Mouse (Mus musculus) myocyte (in vitro differentiated cells): ENCODE measurements at regions not wholly inside any gene's neighbourhood (a gene's known extent, or its start where the extent isn't known, plus 50 kb on each side); places are given as distances from the start of the nearest gene placed in this dataset.

Experiments
- H3K27me3 ChIP-seq: one replicate; pipeline ENCODE4 v1.6.1; 2011; ENCODE audit not compliant: control insufficient read depth, insufficient read depth, insufficient read length
- H3K36me3 ChIP-seq: one replicate; pipeline ENCODE4 v1.6.1; 2011; ENCODE audit not compliant: control insufficient read depth, insufficient read depth
- H3K4me2 ChIP-seq: one replicate; pipeline ENCODE4 v1.6.1; 2011; ENCODE audit warnings: low read depth, control low read depth
- H3K4me3 ChIP-seq: one replicate; pipeline ENCODE4 v1.5.1; 2011; ENCODE audit warnings: mild to moderate bottlenecking, control low read depth, moderate library complexity
- H3K79me2 ChIP-seq: one replicate; pipeline ENCODE4 v1.6.1; 2011; ENCODE audit not compliant: control insufficient read depth, insufficient read depth
- H3ac ChIP-seq: one replicate; pipeline ENCODE4 v1.6.1; 2011; ENCODE audit not compliant: control insufficient read depth, insufficient read length
- CEBPB ChIP-seq: IDR thresholded peaks from 2 replicates; pipeline ENCODE4 v1.6.1; 2011; ENCODE audit warnings: mild to moderate bottlenecking, moderate library complexity; ENCODE audit not compliant: poor library complexity, insufficient read depth, severe bottlenecking
- E2F4 ChIP-seq: IDR thresholded peaks from one replicate; pipeline ENCODE4 v1.6.1; 2011; ENCODE audit warnings: mild to moderate bottlenecking, control low read depth, moderate library complexity; ENCODE audit not compliant: insufficient read depth
- MAX ChIP-seq: IDR thresholded peaks from one replicate; pipeline ENCODE4 v1.6.1; 2011; ENCODE audit warnings: low read depth, mild to moderate bottlenecking, control low read depth
- MYOD1 ChIP-seq, 3 experiments: IDR thresholded peaks; one replicate each; pipeline ENCODE4 v1.6.1; 2011; ENCODE audit warnings: control low read depth in 2 of 3, low read depth in 2 of 3, mild to moderate bottlenecking in 2 of 3, moderate library complexity in 1 of 3; ENCODE audit not compliant: insufficient read length in 2 of 3, control insufficient read depth in 1 of 3
- MYOG ChIP-seq, 3 experiments: IDR thresholded peaks; one replicate each; pipeline ENCODE4 v1.6.1; 2011; ENCODE audit warnings: control low read depth in 2 of 3, low read depth in 2 of 3, mild to moderate bottlenecking in 2 of 3; ENCODE audit not compliant: insufficient read length in 2 of 3, control insufficient read depth in 1 of 3, insufficient read depth in 1 of 3
- POLR2A ChIP-seq: IDR thresholded peaks from one replicate; pipeline ENCODE4 v1.6.1; 2011; ENCODE audit warnings: low read depth, mild to moderate bottlenecking, control low read depth, moderate library complexity; ENCODE audit not compliant: insufficient read length
- POLR2AphosphoS2 ChIP-seq: IDR thresholded peaks from one replicate; pipeline ENCODE4 v1.6.1; 2011; ENCODE audit warnings: low read depth, control low read depth; ENCODE audit not compliant: insufficient read length
- REST ChIP-seq: IDR thresholded peaks from one replicate; pipeline ENCODE4 v1.6.1; 2011; ENCODE audit warnings: mild to moderate bottlenecking, control low read depth, moderate library complexity; ENCODE audit not compliant: insufficient read depth, insufficient read length
- SRF ChIP-seq: IDR thresholded peaks from one replicate; pipeline ENCODE4 v1.6.1; 2011; ENCODE audit warnings: low read depth; ENCODE audit not compliant: control insufficient read depth, insufficient read length
- TCF12 ChIP-seq: IDR thresholded peaks from one replicate; pipeline ENCODE4 v1.6.1; 2011; ENCODE audit warnings: mild to moderate bottlenecking, control low read depth; ENCODE audit not compliant: poor library complexity, insufficient read depth, severe bottlenecking
- TCF3 ChIP-seq: IDR thresholded peaks from one replicate; pipeline ENCODE4 v1.6.1; 2011; ENCODE audit warnings: low read depth, control low read depth; ENCODE audit not compliant: insufficient read length
- USF1 ChIP-seq: IDR thresholded peaks from one replicate; pipeline ENCODE4 v1.6.1; 2011; ENCODE audit warnings: low read depth, mild to moderate bottlenecking, control low read depth, moderate library complexity

GRCm38 (mm10) chr15:85671701-85672191 is 63.0 kb upstream of the Ppara start:
- Histone ChIP-seq H3K79me2 (peaks cover 80% of the 10 kb centered on the region), H3K4me3 (peak overlapping the region; percentile 95), H3K4me2 (peak overlapping the region; percentile 73), H3K27me3 (no peaks in the 10 kb centered on the region), H3K36me3 (peaks cover 25% of the 10 kb centered on the region), H3ac (peak overlapping the region; percentile 99)
- TF ChIP-seq POLR2A (peak; percentile 51), TCF12 (no peak), POLR2AphosphoS2 (peak; percentile 46)

GRCm38 (mm10) chr15:85672376-85672775 is 62.4 kb upstream of the Ppara start:
- H3K4me3 ChIP-seq = peak overlapping the region; percentile 95
- H3K4me2 ChIP-seq = peak overlapping the region; percentile 73
- TF ChIP-seq REST (no peak), POLR2A (no peak), TCF12 (no peak), E2F4 (no peak), MYOD1 (IDR thresholded peaks at IDR 0.05; ENCODE audit: control insufficient read depth in 1 of 3, insufficient read length in 2 of 3, low read depth in 2 of 3) (no peak), MYOG (IDR thresholded peaks at IDR 0.05; ENCODE audit: control insufficient read depth in 1 of 3, insufficient read depth in 1 of 3, insufficient read length in 2 of 3, low read depth in 2 of 3) (no peak), CEBPB (no peak), POLR2AphosphoS2 (no peak), TCF3 (no peak), SRF (no peak), MAX (no peak), USF1 (no peak)
- H3K27me3 ChIP-seq = no peaks in the 10 kb centered on the region
- peak overlapping the region; percentile 99 for H3ac ChIP-seq
- peaks cover 25% of the 10 kb centered on the region for H3K36me3 ChIP-seq
- H3K79me2 ChIP-seq = peaks cover 80% of the 10 kb centered on the region

GRCm38 (mm10) chr15:85672931-85673330 is 61.9 kb upstream of the Ppara start:
- peaks cover 25% of the 10 kb centered on the region for H3K36me3 ChIP-seq
- H3K4me3 ChIP-seq = peak overlapping the region; percentile 95
- peak overlapping the region; percentile 55 for H3ac ChIP-seq
- TF ChIP-seq MAX (no peak), POLR2AphosphoS2 (peak; percentile 30), POLR2A (peak; percentile 16)
- H3K79me2 ChIP-seq = peaks cover 80% of the 10 kb centered on the region
- no peaks in the 10 kb centered on the region for H3K27me3 ChIP-seq
- peak overlapping the region; percentile 73 for H3K4me2 ChIP-seq

- Histone ChIP-seq H3K4me2 (peak overlapping the region; percentile 97), H3ac (peak overlapping the region; percentile 55), H3K27me3 (no peaks in the 10 kb centered on the region), H3K36me3 (peaks cover 25% of the 10 kb centered on the region), H3K4me3 (peak overlapping the region; percentile 95), H3K79me2 (peaks cover 80% of the 10 kb centered on the region)
- TF ChIP-seq MYOG (IDR thresholded peaks at IDR 0.05; ENCODE audit: control insufficient read depth in 1 of 3, insufficient read depth in 1 of 3, insufficient read length in 2 of 3, low read depth in 2 of 3) (no peak), POLR2AphosphoS2 (peak; percentile 75), E2F4 (no peak), REST (no peak), MAX (no peak), POLR2A (peak; percentile 34), USF1 (no peak), TCF3 (no peak), CEBPB (no peak), SRF (no peak)
These were observed 61.3 kb upstream of the Ppara start for GRCm38 (mm10) chr15:85673506-85673905.

GRCm38 (mm10) chr15:85674191-85674984 is 60.4 kb upstream of the Ppara start:
- Histone ChIP-seq H3K4me2 (peak overlapping the region; percentile 97), H3K27me3 (no peaks in the 10 kb centered on the region), H3K4me3 (peak overlapping the region; percentile 95), H3K36me3 (peaks cover 25% of the 10 kb centered on the region), H3ac (peak overlapping the region; percentile 55), H3K79me2 (peaks cover 81% of the 10 kb centered on the region)
- TF ChIP-seq TCF12 (no peak), CEBPB (no peak), MYOD1 (IDR thresholded peaks at IDR 0.05; ENCODE audit: control insufficient read depth in 1 of 3, insufficient read length in 2 of 3, low read depth in 2 of 3) (no peak), REST (no peak), POLR2AphosphoS2 (peak; percentile 92), E2F4 (no peak), POLR2A (peak; percentile 55), MAX (no peak), USF1 (peak; percentile 80)
